Mouse (Mus musculus) erythroblast, embryonic 14.5 days (primary cell): ENCODE results near the gene Efcab2. TPM values are rescaled to one million over a fixed set of nuclear protein-coding genes. Genes with fewer than 3 reads are reported as not detected.

Experiments
- H3K27me3 ChIP-seq: 2 replicates; pipeline ENCODE4 v1.6.1; 2012; ENCODE audit warnings: inconsistent platforms; ENCODE audit not compliant: control insufficient read depth
- H3K36me3 ChIP-seq: 2 replicates; pipeline ENCODE4 v1.6.1; 2012; ENCODE audit warnings: mild to moderate bottlenecking, inconsistent platforms; ENCODE audit not compliant: control insufficient read depth
- H3K4me1 ChIP-seq: 2 replicates; pipeline ENCODE4 v1.6.1; 2012; ENCODE audit warnings: inconsistent platforms; ENCODE audit not compliant: control insufficient read depth
- H3K4me3 ChIP-seq: replicated peaks from 2 replicates; pipeline ENCODE3; 2012; ENCODE audit warnings: moderate library complexity, mild to moderate bottlenecking, inconsistent platforms
- H3K9me3 ChIP-seq: 2 replicates; pipeline ENCODE4 v1.6.1; 2012; ENCODE audit warnings: low read length, inconsistent platforms, mixed read lengths; ENCODE audit not compliant: control insufficient read depth
- GATA1 ChIP-seq: IDR thresholded peaks from 2 replicates; pipeline ENCODE4 v1.6.1; 2012; ENCODE audit warnings: low read length, inconsistent platforms, mixed read lengths
- TAL1 ChIP-seq: IDR thresholded peaks from 3 replicates; pipeline ENCODE4 v1.6.1; 2012; ENCODE audit warnings: low read length, inconsistent platforms, mixed read lengths
- polyA plus RNA-seq: library from polyadenylated mRNA; stranded (reverse); fragments of >175 nt; gene quantifications from 2 replicates; pipeline ENCODE4 v1.2.3, GENCODE M21; 2012

The Efcab2 gene
- polyA plus RNA-seq, 1 experiment = 0.06 TPM

GRCm38 (mm10) chr1:178523152-178523551 is 117.3 kb downstream of the Efcab2 start:
- H3K4me3 ChIP-seq = no peak overlapping the region
- peaks cover 14% of the 10 kb centered on the region for H3K27me3 ChIP-seq
- peaks cover 2% of the 10 kb centered on the region; the same call in 1 of the 2 replicates for H3K9me3 ChIP-seq
- TF ChIP-seq GATA1 (no peak), TAL1 (no peak)
- H3K4me1 ChIP-seq = peaks cover 9% of the 10 kb centered on the region
- no peaks in the 10 kb centered on the region for H3K36me3 ChIP-seq

- H3K27me3 ChIP-seq = peaks cover 54% of the 10 kb centered on the region
- no peaks in the 10 kb centered on the region for H3K36me3 ChIP-seq
- H3K9me3 ChIP-seq = peaks cover 2% of the 10 kb centered on the region; the same call in 1 of the 2 replicates
- H3K4me3 ChIP-seq = no peak overlapping the region
- TF ChIP-seq TAL1 (no peak), GATA1 (no peak)
- H3K4me1 ChIP-seq = peaks cover 10% of the 10 kb centered on the region
These were observed 121.3 kb downstream of the Efcab2 start for GRCm38 (mm10) chr1:178527185-178527546.

GRCm38 (mm10) chr1:178527547-178528361 is 121.9 kb downstream of the Efcab2 start:
- no peak overlapping the region for H3K4me3 ChIP-seq
- H3K27me3 ChIP-seq = peaks cover 59% of the 10 kb centered on the region
- peaks cover 10% of the 10 kb centered on the region for H3K4me1 ChIP-seq
- no peak for TF ChIP-seq GATA1
- TF ChIP-seq TAL1 = no peak
- H3K36me3 ChIP-seq = no peaks in the 10 kb centered on the region
- H3K9me3 ChIP-seq = peaks cover 2% of the 10 kb centered on the region; the same call in 1 of the 2 replicates

- Histone ChIP-seq H3K9me3 (peaks cover 2% of the 10 kb centered on the region; the same call in 1 of the 2 replicates), H3K36me3 (no peaks in the 10 kb centered on the region), H3K4me3 (no peak within 1 kb of the TSS), H3K27me3 (peaks cover 64% of the 10 kb centered on the region), H3K4me1 (peaks cover 10% of the 10 kb centered on the region)
- TF ChIP-seq TAL1 (no peak), GATA1 (no peak)
These were observed 122.8 kb downstream of the Efcab2 start, which contains the start of gene Kif26b for GRCm38 (mm10) chr1:178528431-178529351. Gene Kif26b (plus strand): TSS chr1:178529125.

- Histone ChIP-seq H3K27me3 (peaks cover 65% of the 10 kb centered on the region), H3K4me3 (no peak overlapping the region), H3K9me3 (peaks cover 2% of the 10 kb centered on the region; the same call in 1 of the 2 replicates), H3K36me3 (no peaks in the 10 kb centered on the region), H3K4me1 (peaks cover 10% of the 10 kb centered on the region)
- no peak for TF ChIP-seq GATA1
- no peak for TF ChIP-seq TAL1
These were observed 123.8 kb downstream of the Efcab2 start for GRCm38 (mm10) chr1:178529512-178530300.

- Histone ChIP-seq H3K36me3 (no peaks in the 10 kb centered on the region), H3K27me3 (peaks cover 65% of the 10 kb centered on the region), H3K4me1 (peaks cover 10% of the 10 kb centered on the region), H3K9me3 (peaks cover 2% of the 10 kb centered on the region; the same call in 1 of the 2 replicates), H3K4me3 (no peak overlapping the region)
- TF ChIP-seq TAL1 = no peak
- TF ChIP-seq GATA1 = no peak
These were observed 124.6 kb downstream of the Efcab2 start for GRCm38 (mm10) chr1:178530301-178531078.

Other genes with a start within 250 kb of the Efcab2 start
- gene Desi2, start 218.7 kb upstream of the Efcab2 start, polyA plus RNA-seq = 0.12 and 0.18 TPM in 2 replicates
- gene Cox20, start 87.0 kb upstream of the Efcab2 start, polyA plus RNA-seq = 4.2 TPM in 2 replicates
- 26.2 and 32.3 TPM in 2 replicates for gene Hnrnpu, start 68.3 kb upstream of the Efcab2 start, polyA plus RNA-seq
- gene Kif26b, start 123.0 kb downstream of the Efcab2 start, polyA plus RNA-seq = 0.03 TPM in 1 of 2 replicates, not detected in the other